Mouse (Mus musculus) liver, embryonic 15.5 days (tissue): Measurements from ENCODE around the gene Slc1a7. TPM values are rescaled to one million over a fixed set of nuclear protein-coding genes. Genes with fewer than 3 reads are reported as not detected.

Source experiments
- ATAC-seq: fragments of 200-750 bp; cut with Nextera tagmentation; 2 replicates; pipeline ENCODE4 v1.8.0; 2017; ENCODE audit warnings: moderate number of reproducible peaks, mild to moderate bottlenecking, moderate library complexity; ENCODE audit not compliant: insufficient read depth
- H3K27ac ChIP-seq: fragments of 300-500 bp; sonication (generic); replicated peaks from 2 replicates; pipeline ENCODE4 v1.5.1; 2015; ENCODE audit warnings: mild to moderate bottlenecking, inconsistent platforms
- H3K27me3 ChIP-seq: fragments of 300-500 bp; sonication (generic); 2 replicates; pipeline ENCODE4 v1.6.1; 2015; ENCODE audit warnings: mild to moderate bottlenecking, inconsistent platforms
- H3K36me3 ChIP-seq: fragments of 300-500 bp; sonication (generic); replicated peaks from 2 replicates; pipeline ENCODE4 v1.6.1; 2015; ENCODE audit warnings: moderate library complexity, mild to moderate bottlenecking, inconsistent platforms
- H3K4me1 ChIP-seq: fragments of 300-500 bp; sonication (generic); replicated peaks from 2 replicates; pipeline ENCODE4 v1.6.1; 2015; ENCODE audit warnings: inconsistent platforms
- H3K4me2 ChIP-seq: fragments of 300-500 bp; sonication (generic); 2 replicates; pipeline ENCODE4 v1.6.1; 2015; ENCODE audit warnings: moderate library complexity, mild to moderate bottlenecking, inconsistent platforms
- H3K4me3 ChIP-seq: fragments of 300-500 bp; sonication (generic); replicated peaks from 2 replicates; pipeline ENCODE4 v1.5.1; 2015; ENCODE audit warnings: mild to moderate bottlenecking, inconsistent platforms
- H3K9ac ChIP-seq: fragments of 300-500 bp; sonication (generic); 2 replicates; pipeline ENCODE4 v1.6.1; 2015; ENCODE audit warnings: moderate library complexity, mild to moderate bottlenecking, inconsistent platforms
- H3K9me3 ChIP-seq: fragments of 300-500 bp; sonication (generic); replicated peaks from 2 replicates; pipeline ENCODE4 v1.6.1; 2016; ENCODE audit warnings: inconsistent platforms
- whole genome bisulfite sequencing: fragments of 180-500 bp; shearing (Covaris S2); methylation state at CpG from one replicate; pipeline ENCODE4 v1.1.7; 2015; ENCODE audit warnings: mixed read lengths; ENCODE audit not compliant: insufficient replicate concordance; 5-methylcytosine and 5-hydroxymethylcytosine counted together
- polyA plus RNA-seq: library from polyadenylated mRNA; unstranded; fragments of >200 nt; fragmentation: Nextera tagmentation; extraction: Ambion mirVana; gene quantifications from 2 replicates; pipeline ENCODE4 v1.2.1, GENCODE M21; 2015

Slc1a7 gene
- polyA plus RNA-seq, 1 experiment from 2014 or later = not detected

DNA sequence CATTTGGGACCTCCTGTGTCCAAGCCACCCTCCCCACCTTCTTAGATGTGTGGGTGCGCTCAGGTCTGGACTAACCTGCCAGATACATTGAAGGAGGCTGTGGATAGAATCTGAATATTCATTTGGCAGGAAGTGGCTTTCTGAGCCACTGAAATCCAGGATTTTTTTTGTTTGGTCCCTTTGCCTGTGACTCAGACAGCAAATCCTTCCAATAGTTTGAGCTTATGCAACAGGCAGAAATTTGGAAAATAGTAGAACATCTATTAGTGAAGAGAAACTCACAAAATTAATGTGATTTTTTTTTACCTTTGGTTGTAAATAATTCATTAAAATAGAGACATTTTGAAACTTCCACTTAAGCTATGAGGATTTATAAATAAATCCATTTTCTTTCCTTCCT, 3.0 kb downstream of the Slc1a7 start:
- Histone ChIP-seq H3K27ac (no peak overlapping the region), H3K36me3 (no peaks in the 10 kb centered on the region), H3K9ac (no peak overlapping the region), H3K27me3 (no peaks in the 10 kb centered on the region), H3K4me3 (no peak overlapping the region), H3K4me1 (no peaks in the 10 kb centered on the region), H3K9me3 (no peaks in the 10 kb centered on the region), H3K4me2 (no peak overlapping the region)
- WGBS = 58% methylated on average over 1 of the region's 1 CpGs
- ATAC-seq = no peak

- Histone ChIP-seq H3K27me3 (no peaks in the 10 kb centered on the region), H3K4me2 (no peak overlapping the region), H3K36me3 (no peaks in the 10 kb centered on the region), H3K4me3 (no peak overlapping the region), H3K4me1 (no peaks in the 10 kb centered on the region), H3K27ac (no peak overlapping the region), H3K9me3 (no peaks in the 10 kb centered on the region), H3K9ac (no peak overlapping the region)
- WGBS = 71% methylated on average over 11 of the region's 11 CpGs
- no peak for ATAC-seq
These were observed 6.4 kb downstream of the Slc1a7 start for GRCm38 (mm10) chr4:107974527-107974926.

DNA sequence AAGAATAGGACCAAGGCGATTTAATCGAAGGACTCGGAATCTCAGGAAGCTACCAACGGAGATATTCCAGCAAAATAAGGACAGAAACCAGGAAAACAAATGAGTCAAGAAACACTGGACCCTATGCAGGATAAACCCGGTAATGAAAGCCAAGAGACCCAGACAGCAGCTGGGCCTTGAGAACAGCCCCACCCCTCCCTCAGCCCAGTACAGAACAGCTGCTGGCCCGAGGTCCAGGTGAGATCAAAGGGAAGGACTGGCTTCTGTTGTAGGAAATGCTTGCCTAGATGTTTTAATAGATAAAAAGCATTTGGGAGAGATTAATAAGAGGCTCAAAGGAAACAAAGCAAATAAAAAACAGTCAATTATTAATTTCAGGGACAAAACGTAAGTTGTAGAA, 6.9 kb downstream of the Slc1a7 start:
- no peak for ATAC-seq
- H3K4me2 ChIP-seq = no peak overlapping the region
- H3K9me3 ChIP-seq = no peaks in the 10 kb centered on the region
- no peak overlapping the region for H3K9ac ChIP-seq
- no peak overlapping the region for H3K4me3 ChIP-seq
- H3K4me1 ChIP-seq = no peaks in the 10 kb centered on the region
- no peaks in the 10 kb centered on the region for H3K36me3 ChIP-seq
- 71% methylated on average over 7 of the region's 7 CpGs for WGBS
- H3K27me3 ChIP-seq = no peaks in the 10 kb centered on the region
- no peak overlapping the region for H3K27ac ChIP-seq

DNA sequence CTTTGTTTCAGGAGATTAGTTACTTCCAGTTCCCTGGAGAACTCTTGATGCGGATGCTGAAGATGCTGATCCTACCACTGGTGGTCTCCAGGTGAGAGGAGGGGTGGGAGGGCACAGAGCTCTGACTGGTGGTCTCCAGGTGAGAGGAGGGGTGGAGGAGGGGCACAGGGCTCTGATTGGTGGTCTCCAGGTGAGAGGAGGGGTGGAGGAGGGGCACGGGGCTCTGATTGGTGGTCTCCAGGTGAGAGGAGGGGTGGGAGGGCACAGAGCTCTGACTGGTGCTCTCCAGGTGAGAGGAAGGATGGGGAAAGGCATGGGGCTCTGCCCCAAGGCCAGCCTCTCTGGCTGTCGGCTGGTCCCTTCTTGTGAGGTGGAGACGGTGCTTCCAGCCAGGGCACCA, 9.5 kb downstream of the Slc1a7 start:
- no peaks in the 10 kb centered on the region for H3K9me3 ChIP-seq
- 0 out of 2 replicates have a peak, but pooled peaks cover 2% of the 10 kb centered on the region for H3K4me1 ChIP-seq
- no peak for ATAC-seq
- H3K4me3 ChIP-seq = no peak overlapping the region
- no peaks in the 10 kb centered on the region for H3K27me3 ChIP-seq
- no peak overlapping the region for H3K27ac ChIP-seq
- no peak overlapping the region for H3K4me2 ChIP-seq
- H3K9ac ChIP-seq = no peak overlapping the region
- no peaks in the 10 kb centered on the region for H3K36me3 ChIP-seq
- 59% methylated on average over 4 of the region's 4 CpGs for WGBS

GRCm38 (mm10) chr4:107979530-107979929, 11.4 kb downstream of the Slc1a7 start:
- no peak for ATAC-seq
- H3K9me3 ChIP-seq = no peaks in the 10 kb centered on the region
- no peak overlapping the region for H3K9ac ChIP-seq
- H3K4me1 ChIP-seq = 0 out of 2 replicates have a peak, but pooled peaks cover 2% of the 10 kb centered on the region
- WGBS = 31% methylated on average over 2 of the region's 2 CpGs
- H3K27me3 ChIP-seq = no peaks in the 10 kb centered on the region
- H3K4me3 ChIP-seq = no peak overlapping the region
- H3K27ac ChIP-seq = no peak overlapping the region
- no peak overlapping the region for H3K4me2 ChIP-seq
- H3K36me3 ChIP-seq = no peaks in the 10 kb centered on the region

DNA sequence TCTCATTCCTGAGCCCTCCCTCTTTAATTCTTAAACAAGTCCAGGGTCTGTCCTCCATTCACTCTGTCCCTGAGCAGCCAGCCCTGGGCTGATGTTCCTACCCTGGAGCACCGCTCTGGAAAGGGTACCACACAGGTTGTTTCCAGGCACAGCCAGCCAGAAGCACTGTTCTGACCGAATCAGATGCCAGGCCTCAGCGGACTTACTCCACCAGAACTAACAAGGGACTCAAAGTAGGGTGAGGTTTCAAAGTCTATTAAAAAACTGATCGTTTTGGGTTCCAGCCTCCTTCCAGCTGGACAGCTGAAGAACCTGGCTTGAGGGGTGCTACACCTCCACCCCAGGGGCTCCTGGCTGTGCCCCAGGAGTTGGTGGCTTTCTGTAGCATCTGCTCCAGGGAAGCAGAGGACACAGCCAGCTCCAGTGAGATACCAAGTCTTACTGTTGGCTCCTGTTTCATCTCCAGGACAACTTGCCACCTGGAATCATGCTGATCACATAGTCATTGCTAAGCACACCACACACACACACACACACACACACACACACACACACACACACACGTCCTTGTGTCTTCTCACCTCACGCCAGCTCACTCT, 12.0 kb downstream of the Slc1a7 start:
- Histone ChIP-seq H3K4me2 (no peak overlapping the region), H3K9me3 (no peaks in the 10 kb centered on the region), H3K27ac (no peak overlapping the region), H3K36me3 (no peaks in the 10 kb centered on the region), H3K9ac (no peak overlapping the region), H3K4me1 (0 out of 2 replicates have a peak, but pooled peaks cover 2% of the 10 kb centered on the region), H3K27me3 (no peaks in the 10 kb centered on the region), H3K4me3 (no peak overlapping the region)
- ATAC-seq = no peak
- WGBS = 69% methylated on average over 6 of the region's 6 CpGs

- Histone ChIP-seq H3K4me2 (no peak overlapping the region), H3K9ac (no peak overlapping the region), H3K27me3 (peaks cover under 1% of the 10 kb centered on the region; the same call in 1 of the 2 replicates), H3K9me3 (no peaks in the 10 kb centered on the region), H3K27ac (no peak overlapping the region), H3K36me3 (no peaks in the 10 kb centered on the region), H3K4me3 (no peak overlapping the region), H3K4me1 (0 out of 2 replicates have a peak, but pooled peaks cover 2% of the 10 kb centered on the region)
- no peak for ATAC-seq
- 57% methylated on average over 1 of the region's 1 CpGs for WGBS
These were observed 15.6 kb downstream of the Slc1a7 start for GRCm38 (mm10) chr4:107983717-107984116.

GRCm38 (mm10) chr4:107984282-107984981, 16.3 kb downstream of the Slc1a7 start:
- Histone ChIP-seq H3K4me3 (no peak overlapping the region), H3K9ac (no peak overlapping the region), H3K9me3 (no peaks in the 10 kb centered on the region), H3K27me3 (peaks cover 4% of the 10 kb centered on the region; the same call in 1 of the 2 replicates), H3K4me1 (0 out of 2 replicates have a peak, but pooled peaks cover 2% of the 10 kb centered on the region), H3K4me2 (no peak overlapping the region), H3K27ac (no peak overlapping the region), H3K36me3 (no peaks in the 10 kb centered on the region)
- 62% methylated on average over 7 of the region's 7 CpGs for WGBS
- ATAC-seq = no peak

- 0 out of 2 replicates have a peak, but pooled peaks cover 2% of the 10 kb centered on the region for H3K4me1 ChIP-seq
- no peak overlapping the region for H3K27ac ChIP-seq
- H3K27me3 ChIP-seq = peaks cover 11% of the 10 kb centered on the region
- 62% methylated on average over 5 of the region's 5 CpGs for WGBS
- no peak overlapping the region for H3K9ac ChIP-seq
- H3K4me2 ChIP-seq = no peak overlapping the region
- no peak for ATAC-seq
- H3K36me3 ChIP-seq = no peaks in the 10 kb centered on the region
- H3K4me3 ChIP-seq = no peak overlapping the region
- H3K9me3 ChIP-seq = no peaks in the 10 kb centered on the region
These were observed 17.7 kb downstream of the Slc1a7 start for GRCm38 (mm10) chr4:107985812-107986211.

DNA sequence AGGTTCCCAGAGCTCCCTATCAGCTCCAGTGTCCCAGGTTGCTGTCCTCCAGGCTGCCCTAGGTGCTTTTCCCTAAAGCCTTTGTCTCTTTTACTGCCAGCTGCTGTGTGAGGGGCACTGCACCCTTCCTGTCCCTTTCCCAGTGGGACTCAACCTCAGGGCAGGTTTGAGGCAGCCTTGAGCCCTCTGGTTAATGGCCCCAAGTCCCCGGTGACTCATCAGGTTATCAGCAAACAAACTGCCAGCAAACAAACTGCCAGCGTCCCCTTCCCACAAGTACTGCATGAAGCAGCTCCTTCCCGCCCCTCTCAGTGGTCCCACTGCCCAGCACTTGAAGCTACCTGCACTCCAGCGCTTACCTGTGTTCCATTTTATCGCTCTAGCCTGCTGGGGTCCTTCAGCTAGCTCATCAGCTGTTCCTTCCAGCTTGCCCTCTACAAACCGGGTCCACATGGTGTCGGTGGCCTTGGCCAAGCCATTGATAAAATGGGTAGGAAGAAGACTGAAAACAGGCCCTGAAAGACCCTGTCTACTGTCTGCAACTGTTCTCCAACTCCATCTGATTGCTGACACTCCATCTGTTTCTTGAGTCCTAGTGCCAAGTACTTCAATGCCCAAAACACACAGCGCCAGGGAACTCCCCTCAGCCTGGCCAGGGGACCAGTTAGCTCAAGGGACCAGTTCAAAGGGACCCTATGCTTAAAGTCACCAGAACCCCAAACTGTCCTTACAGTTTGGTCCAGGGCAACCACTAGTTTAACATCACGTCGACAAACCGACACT, 18.4 kb downstream of the Slc1a7 start:
- H3K4me2 ChIP-seq = no peak overlapping the region
- H3K4me1 ChIP-seq = 0 out of 2 replicates have a peak, but pooled peaks cover 2% of the 10 kb centered on the region
- H3K9me3 ChIP-seq = no peaks in the 10 kb centered on the region
- peaks cover 17% of the 10 kb centered on the region for H3K27me3 ChIP-seq
- no peaks in the 10 kb centered on the region for H3K36me3 ChIP-seq
- WGBS = 58% methylated on average over 11 of the region's 11 CpGs
- no peak overlapping the region for H3K27ac ChIP-seq
- H3K9ac ChIP-seq = no peak overlapping the region
- ATAC-seq = no peak
- H3K4me3 ChIP-seq = no peak overlapping the region

GRCm38 (mm10) chr4:107988931-107989330, 20.8 kb downstream of the Slc1a7 start:
- Histone ChIP-seq H3K27me3 (peaks cover 19% of the 10 kb centered on the region), H3K27ac (no peak overlapping the region), H3K4me3 (no peak overlapping the region), H3K4me1 (no peaks in the 10 kb centered on the region), H3K4me2 (no peak overlapping the region), H3K9me3 (no peaks in the 10 kb centered on the region), H3K9ac (no peak overlapping the region), H3K36me3 (no peaks in the 10 kb centered on the region)
- ATAC-seq = no peak
- 14% methylated on average over 8 of the region's 8 CpGs for WGBS
